Mouse (Mus musculus) B cell, adult 2 months (primary cell): ENCODE data around the gene Plpp7.
A peak's percentile ranks its signal among the peaks of the same experiment; 100 is the strongest.

Source experiments
- DNase-seq, 2 experiments: peaks; one replicate each; pipeline ENCODE4 v3.0.0; 2022

The Plpp7 gene

DNA sequence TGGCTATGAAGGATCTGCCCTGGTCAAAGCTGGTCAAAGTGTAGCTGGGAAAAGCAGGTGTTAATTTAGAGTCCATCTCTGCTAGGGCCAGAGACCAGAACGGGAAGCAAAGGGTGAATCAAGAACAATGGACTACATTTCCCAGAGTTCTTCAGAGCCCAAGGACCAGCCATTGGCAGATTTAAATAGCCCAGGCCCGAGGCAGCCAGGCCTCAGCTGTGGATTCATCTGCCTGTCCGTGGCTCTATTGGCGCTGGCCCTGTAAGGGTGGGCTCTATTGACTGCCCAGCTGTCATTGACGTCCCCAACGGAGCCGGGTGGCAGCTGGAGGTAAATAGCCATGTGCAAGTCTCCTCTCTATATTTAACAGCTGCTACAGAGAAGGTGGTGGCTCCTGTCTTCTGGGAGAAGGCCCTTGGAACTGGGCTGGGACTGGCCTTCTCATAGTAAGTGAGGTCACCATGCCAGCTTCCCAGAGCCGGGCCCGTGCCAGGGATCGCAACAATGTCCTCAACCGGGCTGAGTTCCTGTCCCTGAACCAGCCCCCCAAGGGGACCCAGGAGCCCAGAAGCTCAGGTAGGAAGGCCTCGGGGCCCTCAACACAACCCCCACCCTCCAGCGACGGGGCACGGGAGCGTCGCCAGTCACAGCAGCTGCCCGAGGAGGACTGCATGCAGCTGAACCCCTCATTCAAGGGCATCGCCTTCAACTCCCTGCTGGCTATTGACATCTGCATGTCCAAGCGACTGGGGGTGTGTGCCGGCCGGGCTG is at the start of gene Plpp7:
Gene Plpp7 (plus strand): TSS at position 178 of the 771 bp plus-strand sequence.
- peak in 1 of 2 experiments; percentile 17 for DNase-seq

DNA sequence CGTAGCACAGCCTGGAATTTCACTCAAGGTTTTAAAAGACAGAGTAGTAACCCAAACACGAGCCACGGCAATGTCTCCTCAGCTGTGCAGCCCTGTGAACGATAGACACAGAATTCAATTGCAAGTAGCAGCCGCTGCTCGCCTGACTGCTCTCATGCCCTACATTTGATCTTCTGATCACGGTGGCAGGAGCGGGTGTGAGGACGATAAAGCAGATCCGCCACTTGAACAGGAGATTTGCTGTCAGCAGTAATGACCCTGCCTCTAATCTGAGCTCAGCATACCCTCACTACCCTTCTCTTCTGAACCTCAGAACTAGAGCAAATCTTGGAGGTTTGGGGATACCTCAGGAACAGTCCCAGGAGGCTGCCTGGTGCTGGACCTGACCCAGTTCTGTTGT is 49.3 kb upstream of the Plpp7 start:
- no peak for DNase-seq

DNA sequence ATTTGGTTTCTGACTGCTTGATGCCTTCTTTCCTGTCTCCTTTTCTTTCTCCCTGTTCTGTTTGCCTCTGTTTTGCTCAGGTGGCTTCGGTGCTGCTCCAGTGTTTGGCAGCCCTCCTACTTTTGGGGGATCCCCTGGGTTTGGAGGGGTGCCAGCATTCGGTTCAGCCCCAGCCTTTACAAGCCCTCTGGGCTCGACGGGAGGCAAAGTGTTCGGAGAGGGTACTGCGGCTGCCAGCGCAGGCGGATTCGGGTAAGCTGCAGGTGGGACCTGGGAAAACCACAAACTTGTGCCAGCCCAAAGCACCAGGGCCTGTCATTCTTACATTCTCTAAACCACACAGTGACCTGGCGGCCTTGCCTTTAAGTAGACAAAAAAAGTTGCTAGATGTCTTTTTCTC is 48.0 kb upstream of the Plpp7 start:
- no peak for DNase-seq

DNA sequence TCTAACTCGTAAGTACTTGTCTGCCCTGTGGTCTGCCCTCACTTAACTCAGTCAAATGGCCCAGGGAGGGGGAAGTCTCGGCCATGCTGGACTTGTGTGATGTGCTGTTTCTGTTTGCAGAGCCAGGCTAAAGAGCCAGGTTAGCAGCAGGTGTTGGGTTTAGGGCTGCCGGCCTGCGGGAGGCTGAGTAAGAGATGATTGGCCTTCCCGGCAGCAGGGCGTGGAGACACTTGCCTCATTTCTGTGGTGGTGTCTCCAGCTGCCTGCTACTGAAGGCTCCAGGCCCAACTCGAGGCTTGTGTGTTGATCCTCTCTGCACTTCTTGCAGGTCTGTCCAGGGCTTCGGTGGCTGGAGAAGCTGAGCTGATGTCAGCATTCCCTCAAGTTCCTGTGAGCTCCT is 43.5 kb upstream of the Plpp7 start:
- DNase-seq = no peak

DNA sequence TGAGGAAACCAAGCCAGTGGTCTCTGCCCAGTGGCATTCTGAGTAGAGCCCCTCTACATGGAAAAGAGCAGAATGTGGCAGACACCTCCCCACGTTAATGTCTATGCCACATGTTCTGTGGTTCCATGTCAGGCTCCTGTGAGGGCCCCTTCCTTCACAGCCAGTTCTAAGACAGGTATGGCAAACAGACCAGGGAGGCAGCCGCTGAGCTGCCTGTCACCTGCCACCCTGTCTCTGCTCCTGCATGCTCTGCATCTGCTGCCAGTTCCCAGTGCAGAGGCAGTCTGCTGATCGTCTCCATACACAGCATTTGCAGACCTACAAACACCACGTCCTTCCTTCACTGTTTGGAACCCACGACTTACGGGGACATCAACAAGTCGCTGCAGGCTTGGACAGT is 42.9 kb upstream of the Plpp7 start:
- no peak for DNase-seq

DNA sequence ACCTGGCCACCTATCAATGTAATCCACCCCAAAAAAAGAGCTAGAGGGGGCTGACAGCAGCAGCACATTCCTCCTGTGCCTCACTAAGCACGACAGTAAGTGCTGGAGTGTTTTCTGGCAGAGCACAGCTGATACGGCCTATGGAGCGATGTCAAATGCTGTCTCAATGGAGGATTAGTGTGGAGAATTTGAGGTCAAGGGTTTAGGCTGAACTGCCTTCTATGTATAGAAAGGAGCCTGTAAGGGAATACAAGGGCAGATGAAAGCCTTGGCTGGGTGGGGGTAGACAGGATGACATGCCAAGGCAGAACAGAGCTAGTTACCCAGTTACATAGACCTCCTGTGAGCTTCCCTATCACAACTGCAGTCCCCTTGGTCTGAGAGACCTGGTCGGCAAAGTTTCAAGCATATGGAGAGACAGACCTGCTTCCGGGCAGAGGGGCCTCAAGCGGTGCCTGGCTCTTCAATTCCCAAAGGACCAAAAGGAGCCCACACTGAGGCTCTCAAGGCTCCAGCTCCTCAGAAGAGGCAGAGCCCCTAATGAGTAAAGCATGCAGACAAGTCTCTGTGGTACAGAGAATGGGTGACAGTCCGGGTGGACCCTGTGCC is 39.9 kb upstream of the Plpp7 start:
- DNase-seq = no peak

DNA sequence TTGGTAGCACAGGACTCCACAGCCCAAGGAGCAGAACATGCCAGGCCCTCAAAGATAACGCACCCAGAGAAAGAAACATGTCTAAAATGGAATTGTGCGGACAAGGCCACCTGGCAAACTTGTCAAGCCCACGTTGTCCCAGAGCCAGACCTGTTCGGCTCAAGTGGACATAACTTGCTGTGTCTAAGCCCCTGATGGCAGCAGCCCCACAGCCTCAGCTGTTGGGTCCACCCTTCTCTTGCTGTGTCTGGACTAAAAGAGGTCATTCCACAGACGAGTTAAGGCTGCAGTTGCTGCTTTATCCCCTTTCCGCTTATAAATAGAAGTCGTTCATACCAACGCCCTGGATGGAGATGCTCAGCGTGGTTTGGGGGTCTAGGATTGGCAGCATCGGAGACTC is 38.8 kb upstream of the Plpp7 start:
- no peak for DNase-seq

DNA sequence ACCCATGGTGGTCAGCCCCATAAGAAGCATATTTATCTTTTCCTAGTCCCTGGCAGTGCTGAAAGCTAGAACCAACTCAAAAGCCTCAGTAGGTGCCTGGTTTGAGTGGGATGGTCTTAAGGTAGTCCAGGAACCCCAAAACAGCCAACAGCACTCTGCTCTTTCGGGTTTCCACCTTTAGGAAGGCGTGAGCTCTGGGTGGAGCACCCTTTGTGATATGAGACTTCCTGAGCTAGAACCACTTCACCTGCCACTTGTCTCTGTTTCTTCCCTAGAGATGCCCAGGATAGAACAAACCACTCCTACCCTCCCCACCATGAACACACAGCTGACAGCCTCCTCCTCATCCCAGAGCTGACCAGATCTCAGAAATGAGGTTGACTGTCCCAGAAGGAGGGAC is 38.0 kb upstream of the Plpp7 start:
- no peak for DNase-seq

DNA sequence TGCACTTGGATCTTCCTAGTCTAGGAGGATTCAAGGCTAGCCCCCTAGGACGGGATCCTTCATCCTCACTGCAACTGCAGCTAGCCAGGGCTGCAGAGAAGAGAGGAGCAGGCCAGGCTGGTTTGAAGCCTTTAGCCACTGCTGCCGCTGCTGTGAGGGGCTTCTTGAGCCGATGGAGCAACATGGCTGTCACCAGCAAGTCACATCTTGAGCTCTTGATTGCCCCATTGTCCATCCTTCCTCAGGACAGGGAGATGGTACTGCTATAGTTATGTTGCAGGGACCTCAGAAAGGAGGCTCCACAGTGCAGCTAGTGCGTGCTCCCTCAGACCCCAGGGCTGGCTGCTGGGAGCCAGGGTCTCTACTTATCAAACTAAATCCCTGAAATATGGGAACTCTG is 37.5 kb upstream of the Plpp7 start:
- DNase-seq = no peak

DNA sequence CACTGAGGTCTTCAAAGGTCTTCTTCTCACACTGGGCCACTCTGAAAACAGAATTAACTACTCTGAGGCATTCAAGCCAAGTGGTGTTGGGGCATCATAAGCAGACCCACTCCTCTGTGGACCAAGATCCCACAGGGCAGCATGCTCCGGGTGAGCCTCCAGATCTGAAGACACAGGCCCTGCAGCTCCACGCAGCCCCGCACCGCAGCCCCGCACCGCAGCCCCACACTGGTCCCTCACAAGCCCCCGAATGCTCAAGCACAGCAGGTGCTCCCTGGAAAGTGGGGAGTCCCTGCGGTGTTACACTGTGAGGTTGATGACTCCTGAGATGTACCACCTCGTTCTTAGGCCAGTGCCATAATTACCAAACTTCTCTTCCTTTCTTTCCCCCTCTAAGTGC is 37.1 kb upstream of the Plpp7 start:
- no peak for DNase-seq

DNA sequence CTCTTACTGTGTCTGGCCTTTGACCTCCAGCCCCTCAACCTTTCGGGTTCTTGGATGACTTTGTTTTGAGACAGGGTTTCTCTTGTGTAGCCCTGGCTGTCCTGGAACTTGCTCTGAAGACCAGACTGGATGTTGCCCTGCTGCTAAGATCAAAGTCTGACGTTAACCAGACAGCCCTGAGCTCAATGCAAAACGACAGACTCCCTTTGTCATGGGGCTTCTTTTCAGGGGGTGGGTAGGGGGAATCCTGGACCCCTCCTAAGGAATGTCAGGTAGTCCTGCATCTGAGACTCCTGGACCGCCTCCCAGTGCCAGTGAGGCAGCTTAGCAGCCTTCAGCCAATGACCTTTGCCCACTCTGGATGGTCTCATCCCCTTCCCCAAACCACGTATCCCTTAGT is 36.6 kb upstream of the Plpp7 start:
- DNase-seq = no peak

DNA sequence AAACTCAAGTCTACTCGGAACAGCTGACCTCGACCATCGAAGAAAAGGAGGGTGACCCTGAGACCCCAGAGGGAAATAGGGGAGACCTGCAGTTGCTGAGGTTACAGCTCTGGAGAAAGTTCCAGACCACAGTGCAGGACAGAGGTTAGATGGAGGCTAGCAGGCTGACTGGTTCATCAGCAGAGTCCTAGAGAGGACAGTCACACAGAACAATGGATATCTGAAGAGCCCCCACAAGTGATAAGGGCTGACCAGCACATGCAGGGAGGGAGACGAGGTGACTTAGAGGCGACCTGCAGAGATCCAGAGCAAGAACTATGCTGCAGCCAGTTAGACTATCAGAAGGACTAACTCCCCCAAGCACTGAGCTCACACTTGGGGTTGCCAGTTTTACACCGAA is 35.7 kb upstream of the Plpp7 start:
- no peak for DNase-seq

DNA sequence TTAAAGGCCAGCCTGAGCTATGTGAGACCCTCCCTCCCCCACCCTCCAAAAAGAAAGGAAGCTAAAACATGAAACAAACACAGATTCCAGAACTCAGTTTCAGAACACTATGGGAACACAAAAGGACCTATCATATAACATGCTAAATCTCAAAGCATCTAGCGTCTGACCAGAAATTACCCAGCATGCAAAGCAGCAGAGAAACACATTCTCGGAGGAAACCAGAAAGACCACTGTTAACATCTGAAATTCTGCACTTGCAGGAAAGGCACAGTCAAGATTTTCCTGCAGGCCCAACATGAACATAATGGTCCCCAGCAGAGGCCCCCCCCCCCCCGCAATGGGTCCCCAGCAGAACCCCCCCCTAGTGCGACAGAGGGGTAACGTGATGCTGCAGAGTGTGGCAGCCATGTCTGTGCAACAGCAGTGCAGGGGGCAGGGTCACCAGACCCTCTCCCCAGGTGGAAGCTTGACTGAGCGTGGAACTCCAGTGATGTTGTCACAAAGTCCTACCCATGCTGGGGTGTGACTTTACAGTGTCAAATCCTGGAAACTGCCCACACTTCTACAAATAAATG is 35.0 kb upstream of the Plpp7 start:
- no peak for DNase-seq

DNA sequence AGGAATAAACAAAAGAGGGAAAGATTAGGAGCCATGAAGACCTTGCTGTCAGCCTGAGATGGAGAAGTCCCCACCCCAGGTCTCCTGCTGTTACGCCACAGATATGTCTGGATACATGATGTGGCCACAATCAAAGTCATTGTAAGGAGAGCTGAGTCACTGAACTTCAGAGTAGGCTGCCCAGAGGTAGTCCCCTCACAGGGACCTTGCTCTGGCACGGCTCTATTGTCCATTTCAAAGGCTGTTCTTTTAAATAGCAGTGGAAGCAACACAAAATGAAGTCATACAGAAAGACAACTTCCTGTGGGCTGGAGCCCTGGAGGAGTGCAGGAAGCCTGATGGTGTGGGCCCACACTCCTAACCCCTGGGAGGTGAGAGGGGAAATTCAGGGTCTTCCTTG is 34.1 kb upstream of the Plpp7 start:
- DNase-seq = no peak

DNA sequence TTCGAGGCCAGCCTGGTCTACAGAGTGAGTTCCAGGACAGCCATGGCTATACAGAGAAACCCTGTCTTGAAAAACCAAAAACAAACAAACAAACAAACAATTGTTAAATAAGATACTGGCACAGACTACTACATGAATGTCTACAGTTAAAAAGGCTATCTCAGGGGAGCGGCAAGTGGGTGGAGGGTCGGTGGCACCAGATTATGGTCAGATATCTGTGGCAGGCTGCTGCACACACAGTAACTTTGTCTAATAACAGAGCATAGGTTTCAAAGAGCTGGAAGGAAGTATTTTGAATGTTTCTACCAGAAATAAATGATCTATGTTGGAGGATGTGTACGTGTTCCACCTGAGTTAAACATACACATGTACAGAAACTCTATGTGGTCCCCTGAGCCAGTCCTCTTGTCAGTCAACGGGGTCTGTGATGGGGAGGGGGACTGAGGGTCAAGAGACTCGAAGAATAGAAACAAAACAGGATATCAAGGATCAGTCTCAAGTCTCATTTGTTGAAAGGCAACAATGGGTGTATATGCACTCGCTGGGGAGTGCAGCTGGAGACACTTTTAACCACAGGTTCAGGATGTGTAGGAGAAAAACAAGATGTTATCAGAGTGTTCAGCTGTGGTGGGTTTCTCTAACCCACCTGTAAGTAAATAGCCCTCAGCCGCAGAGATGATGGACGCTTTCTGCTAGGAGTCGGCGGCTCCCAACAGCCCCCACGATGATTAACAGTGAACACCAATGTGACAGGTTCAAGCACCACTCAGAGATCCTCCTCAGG is 33.4 kb upstream of the Plpp7 start:
- no peak for DNase-seq

DNA sequence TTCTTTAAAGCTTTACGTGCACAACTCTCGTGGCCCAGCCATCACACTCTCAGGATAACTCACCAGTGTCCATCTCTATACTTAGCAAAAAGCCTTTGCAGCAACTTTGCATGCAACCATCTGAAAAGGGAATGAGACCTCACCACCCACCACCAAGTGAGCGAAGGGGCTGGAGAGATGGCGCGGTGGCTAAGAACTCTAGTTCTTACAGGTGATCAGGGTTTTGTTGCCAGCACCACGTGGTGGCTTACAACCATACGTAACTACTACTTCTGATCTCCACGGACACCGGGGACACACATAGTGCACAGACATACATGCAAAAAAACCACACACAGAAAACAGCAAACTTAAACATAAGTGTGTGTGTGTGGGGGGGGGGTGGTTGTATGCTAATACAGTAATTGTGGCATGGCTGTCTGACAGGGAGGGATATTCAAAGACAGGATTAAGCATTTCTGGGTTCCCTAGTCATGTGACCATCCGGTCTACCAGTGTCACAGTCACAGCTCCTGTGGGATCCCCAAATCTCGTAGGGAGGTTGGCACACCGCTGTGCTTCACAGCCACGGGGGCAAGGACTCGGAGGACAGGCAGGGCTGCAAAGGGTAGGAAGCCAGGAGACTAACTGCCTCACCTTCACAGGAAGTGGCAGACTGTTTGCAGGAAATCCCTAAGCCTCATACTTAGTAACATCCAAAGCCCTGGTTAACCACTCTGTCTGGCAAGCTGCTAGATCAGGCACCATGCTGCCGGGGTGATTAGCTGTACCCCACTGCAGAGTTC is 32.5 kb upstream of the Plpp7 start:
- DNase-seq = peak; percentile 30 to 46

DNA sequence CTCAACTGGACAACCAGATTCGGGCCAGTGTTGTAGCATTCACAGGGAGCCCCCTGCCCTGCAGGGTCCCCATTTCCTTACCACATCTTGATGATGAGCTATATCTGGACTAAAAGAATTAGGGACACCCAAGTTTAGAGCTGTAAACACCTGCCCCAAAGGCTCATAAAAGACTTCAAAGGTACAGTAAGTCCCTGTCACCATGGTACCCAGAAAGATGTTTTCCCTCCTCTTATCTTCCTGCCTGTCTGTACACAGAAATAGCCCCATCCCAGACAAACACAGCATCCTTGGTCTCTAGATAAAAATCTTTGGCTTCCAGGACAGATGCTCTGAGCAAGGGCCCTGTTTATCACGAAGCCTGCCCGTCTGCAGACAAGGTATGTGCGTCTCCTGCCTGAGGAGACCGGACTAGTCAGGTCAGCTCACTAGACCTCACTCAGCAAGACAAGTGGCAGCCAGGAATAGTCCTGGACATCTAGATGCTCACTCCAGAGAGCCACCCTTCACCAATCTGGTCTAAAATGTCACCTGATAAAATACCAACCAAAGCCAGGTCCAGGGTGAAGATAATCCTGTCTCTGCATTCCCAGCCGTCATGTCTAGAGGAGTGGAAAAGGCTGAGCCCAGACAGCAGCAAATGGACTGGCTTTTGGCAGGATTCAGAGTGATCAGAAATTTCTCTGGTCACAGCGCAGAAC is 31.7 kb upstream of the Plpp7 start:
- no peak for DNase-seq

DNA sequence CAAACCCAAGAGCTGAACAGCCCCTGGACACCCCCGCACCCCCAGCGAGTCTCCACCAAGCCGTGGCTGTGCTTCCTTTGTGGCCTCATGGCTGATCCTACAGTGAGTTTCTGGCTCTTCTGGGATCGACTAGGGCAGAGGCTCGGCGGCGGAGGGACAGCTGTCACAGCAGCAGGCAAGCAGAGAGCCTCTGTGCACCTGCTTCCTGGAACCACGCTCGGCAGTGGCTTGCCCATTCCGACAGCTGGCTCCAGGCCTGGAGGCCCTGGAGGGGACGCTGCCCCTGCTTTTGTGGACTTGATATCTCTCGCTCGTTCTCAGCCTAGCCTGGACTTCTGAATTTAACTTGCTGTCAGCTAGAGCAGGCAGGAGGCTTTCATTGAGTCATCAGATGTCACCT is 30.4 kb upstream of the Plpp7 start:
- DNase-seq = peak in 1 of 2 experiments; percentile 23

DNA sequence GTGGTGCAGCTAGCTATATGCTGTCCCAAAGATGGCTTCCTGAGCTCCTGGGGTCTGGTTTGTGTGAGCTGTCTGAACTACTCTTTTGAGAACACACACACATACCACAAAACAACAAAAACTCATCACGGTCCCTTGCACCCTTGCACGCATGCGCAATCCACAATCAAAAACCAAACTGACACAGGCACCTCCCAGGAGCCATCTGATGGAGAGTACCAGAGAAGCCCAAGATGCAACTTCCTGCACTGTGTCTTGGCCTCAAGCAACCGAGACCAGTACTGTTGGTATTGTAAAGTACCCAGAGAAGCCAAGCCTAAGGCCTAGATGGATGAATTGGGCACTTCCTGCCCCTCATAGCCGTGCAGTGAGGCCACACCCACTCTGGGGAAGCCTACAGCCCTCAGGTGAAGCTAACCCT is 29.9 kb upstream of the Plpp7 start:
- DNase-seq = peak; percentile 42 to 47

DNA sequence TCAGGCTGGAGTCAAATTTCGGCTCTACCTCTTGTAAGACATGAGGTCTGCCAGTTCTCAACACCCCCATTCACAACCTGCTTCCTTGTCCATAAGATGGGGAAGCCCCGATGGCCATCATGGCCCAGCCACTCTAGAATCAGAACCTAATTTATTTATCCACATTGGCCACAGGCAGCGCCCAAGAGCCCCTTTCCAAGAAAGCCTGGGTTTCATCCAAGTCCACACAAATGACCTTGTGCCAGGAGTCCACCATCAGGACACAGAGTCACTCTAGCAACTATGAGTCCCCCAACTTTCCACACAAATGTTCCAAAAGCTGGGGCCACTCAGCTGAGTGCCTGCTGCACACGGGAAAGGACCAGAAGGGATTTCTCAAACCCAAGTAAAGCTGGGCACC is 29.3 kb upstream of the Plpp7 start:
- no peak for DNase-seq

DNA sequence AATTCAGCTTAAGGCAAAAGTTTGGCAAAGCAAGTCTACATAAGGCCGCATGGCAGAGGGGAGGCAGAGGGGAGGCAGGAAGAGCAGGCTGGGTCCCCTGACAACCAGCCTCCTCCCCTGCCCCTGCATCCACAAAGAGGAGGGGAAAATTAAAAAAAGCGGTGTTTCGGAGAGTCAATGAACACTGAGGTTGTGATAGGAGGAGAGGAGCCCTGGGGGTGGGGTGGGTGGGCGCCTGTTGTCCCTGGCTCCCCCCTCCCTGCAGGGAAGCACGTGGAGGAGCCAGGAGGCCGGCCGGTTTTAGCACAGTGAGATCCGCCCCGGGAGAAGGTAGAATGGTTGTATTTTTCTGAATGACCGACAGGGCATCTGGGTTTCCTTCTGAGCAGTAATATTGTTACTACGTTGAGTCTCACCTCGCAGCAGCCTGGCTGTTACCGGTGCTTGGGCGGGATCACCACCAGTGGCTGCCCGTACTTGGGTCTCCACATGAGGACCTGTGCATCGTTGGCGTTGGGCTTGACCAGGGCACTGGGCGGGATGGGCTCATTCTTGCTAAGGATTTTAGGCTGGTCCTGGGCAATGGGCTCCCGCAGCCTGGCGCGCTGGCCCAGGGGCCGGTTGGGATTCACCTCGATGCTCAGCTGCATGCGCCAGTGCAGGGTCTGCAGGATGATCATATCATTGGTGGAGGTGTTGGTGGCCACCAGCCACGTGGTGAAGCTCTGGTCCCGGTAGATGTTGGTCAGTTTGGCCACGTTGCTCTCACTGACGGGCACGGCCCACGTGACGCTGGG is 26.3 kb upstream of the Plpp7 start:
- no peak for DNase-seq
